Mouse (Mus musculus) spleen, adult 2 months (tissue): ENCODE data around the gene Gm5485.

ENCODE experiments used
- CTCF ChIP-seq: fragments of 200-500 bp; IDR thresholded peaks from 2 replicates; pipeline ENCODE4 v1.5.1; 2011; ENCODE audit warnings: mild to moderate bottlenecking, inconsistent platforms; ENCODE audit not compliant: insufficient read depth, insufficient read length, insufficient replicate concordance; ENCODE audit errors: extremely low read depth
- POLR2A ChIP-seq: fragments of 200-500 bp; IDR thresholded peaks from 2 replicates; pipeline ENCODE4 v1.6.1; 2011; ENCODE audit warnings: low read depth, low read length, inconsistent platforms

DNA sequence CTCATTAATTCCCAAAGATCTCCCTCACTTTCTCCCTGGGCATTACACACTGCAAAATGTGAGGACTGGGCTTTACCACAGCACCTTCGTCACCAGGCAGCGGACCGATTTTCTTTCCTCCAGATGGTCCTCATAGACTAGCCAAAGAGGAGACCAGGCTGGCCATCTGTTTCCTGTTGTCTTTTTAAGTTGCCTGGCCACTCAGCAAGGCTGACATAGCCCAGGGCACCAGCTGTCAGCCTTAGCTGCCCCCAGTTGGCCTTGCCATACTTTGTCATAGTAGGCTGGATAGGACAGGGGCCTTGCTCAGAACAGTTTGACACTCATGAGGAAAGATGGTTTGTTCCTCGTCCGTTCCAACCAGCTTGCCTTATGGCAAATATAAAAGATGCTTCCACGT lies 39.8 kb downstream of the Gm5485 start:
- TF ChIP-seq CTCF (no peak), POLR2A (no peak)
